Mouse (Mus musculus) urinary bladder, postnatal 36 days (tissue): ENCODE data around the gene B4galt4.
"Not testable (repeated sequence)": the region's sequence is repeated elsewhere in the genome, so short reads cannot be mapped to it uniquely, and the experiment has no call there.

ENCODE experiments used
- DNase-seq, 2 experiments: peaks; one replicate each; pipeline ENCODE4 v3.0.0; 2022; ENCODE audit warnings: low spot score in 2 of 2, mixed read lengths in 1 of 2

Gene B4galt4

DNA sequence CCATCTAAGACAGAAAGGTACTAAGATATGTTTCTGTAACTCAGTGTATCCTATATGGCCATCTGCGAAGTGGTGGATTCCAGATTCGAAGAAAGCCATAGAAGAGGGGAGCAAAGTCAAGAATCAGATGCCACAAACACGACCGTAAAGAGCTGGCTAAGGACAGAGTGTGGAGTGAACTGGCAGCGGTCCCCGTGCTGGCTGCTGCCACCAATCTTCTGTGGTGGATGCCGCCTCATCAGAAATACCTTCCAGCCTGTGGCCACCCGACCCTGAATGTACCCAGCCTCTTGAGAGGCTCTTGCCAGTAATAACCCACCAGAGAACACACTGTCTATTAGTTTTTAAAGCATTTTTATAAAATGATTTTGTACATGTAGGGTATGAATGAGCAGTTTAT lies 26.3 kb downstream of the B4galt4 start:
- no peak for DNase-seq

DNA sequence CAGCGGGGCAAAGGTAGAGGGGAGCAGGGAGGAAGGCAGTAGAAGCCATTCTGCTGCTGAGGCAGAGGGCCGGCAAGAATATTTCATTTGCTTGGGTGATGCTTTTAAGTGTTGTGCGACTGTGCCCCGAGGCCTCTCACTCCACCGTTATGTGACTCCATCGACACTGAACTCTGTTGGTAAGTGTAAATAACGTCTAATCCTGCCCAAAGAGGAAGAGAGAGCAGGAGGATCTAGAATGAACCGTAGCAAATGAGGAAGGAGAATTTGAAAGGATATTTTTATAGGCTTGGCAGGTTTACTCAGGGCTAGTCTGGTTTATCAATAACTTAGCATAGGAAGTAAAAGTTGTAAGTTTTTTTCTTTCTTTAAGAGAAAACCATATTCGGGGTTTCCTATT lies 27.5 kb downstream of the B4galt4 start:
- no peak for DNase-seq

DNA sequence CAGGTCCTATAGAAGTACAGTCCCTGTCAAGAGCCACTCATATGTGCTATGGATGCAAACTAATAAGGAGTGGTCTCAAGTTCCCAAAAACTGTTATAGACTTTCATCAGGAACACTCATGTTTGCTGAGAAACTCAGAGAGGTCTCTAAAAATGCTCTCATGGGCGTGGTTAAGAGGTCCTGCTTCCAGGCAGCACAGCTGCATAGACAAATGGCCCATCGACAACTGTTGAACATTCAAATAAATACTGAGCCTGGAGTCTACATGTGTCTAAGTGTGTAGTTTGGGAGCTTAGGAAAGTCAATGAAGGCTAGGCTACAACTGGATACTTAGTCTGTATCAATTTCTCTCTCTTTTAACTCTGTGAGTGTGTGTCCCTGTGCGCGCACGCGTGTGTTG lies 29.1 kb downstream of the B4galt4 start:
- no peak for DNase-seq

DNA sequence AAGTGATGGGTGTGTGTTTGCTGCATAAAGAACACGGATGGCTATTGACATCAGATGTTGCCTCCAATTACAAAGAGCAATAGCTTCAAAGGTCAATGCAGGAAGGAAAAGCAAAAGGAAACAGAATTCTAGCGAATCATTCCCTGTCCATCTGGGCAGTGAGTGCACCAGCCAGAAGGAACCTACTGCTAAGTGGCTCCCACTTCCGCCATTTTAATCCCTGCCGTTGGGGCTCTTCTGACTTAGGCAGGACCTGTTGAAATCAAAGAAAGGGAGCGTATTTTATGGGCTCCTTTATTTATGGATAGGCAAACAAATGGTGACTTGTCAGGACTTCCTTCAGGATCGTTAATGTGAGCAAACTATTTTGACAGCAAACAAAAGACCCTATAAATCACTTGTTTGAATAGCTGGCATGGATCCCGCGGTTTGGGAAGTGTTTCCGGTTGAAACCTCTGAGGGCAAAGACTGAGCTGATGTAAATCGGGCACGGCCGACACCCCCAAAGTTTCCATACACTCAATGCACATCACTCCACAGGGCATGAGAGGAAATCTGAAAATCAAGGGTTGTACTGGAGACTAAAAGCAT lies 30.9 kb downstream of the B4galt4 start:
- peak; percentile 47 to 48 for DNase-seq

DNA sequence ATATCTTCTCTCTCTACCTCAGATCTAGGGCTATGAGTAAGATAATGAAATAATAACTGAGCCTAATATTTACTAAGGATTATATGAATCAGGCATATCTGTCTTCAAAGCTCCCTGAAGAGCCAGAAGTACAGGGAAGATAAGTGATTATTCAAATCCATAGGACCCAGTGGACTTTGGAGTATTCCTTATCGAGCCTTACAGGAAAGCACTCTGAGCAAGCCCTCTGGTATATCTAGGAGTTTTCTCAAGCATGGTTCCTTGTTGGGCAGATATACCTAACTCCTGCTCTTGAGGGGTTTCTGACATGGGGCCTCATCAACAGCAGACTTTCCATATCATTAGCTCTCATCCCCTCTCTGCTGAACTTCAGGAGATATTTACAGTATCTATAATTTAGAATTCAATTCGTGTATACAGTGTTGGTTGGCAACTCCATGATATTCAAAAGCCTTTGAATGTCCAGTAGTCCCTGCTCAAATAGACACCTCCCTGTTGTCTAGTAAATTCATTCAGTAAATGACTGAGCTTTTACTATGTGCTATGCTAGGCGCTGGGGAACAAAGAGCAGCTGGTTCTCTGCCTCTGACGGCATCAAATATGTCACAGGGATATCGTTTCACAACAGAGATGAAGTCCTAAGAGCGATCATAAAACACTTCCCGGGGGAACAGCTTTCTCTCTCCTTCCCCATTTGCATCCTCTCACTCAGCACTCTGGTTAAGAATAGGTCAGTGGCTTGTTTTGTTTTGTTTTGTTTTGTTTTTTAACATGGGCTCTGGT lies 33.1 kb downstream of the B4galt4 start:
- DNase-seq, result no peak

DNA sequence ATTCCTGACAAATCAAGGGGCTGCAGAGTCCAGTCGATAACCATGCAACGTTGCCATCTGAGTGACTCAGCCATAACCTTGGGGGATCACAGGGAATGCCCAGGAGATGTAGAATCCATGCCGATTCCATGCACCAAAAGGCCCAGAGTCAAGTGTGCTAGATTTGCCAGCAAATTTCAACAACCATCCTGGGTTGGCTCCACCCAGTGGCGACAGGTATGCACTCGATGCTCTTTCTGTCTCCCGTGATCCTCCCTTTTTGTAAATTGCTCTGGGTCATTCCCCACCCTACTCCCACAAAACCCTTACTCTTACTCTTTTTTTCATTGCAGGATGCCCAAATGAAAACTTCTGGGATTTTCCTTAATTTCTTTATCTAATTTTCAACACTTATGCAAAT lies 34.3 kb downstream of the B4galt4 start:
- no peak for DNase-seq

DNA sequence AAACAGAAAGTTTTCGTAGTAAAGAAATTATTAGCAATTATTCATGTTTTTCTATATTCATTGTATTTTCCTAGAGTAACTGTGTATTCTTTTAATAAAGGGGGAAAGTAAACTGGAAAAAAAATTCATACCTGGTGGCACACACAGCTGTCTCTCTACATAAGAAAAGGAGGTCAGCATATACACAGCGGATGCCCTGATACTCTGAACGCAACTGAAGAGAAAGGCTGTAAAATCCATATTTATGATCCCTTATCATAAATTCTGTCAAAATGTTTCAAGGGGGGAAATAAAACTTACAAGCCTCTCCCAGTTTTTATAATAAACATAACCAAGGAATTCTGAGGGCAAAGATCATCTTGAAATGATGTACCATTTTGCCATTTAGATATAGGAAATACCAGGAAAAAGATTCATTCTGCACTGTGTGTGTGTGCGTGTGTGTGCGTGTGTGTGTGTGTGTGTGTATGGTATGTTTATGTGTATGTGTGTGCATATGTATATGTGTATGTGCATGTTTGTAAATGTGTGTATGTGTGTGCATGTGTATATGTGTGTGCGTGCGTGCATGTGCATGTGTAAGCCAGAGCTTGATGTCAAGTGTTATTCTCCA lies 39.0 kb downstream of the B4galt4 start:
- DNase-seq, result no peak

DNA sequence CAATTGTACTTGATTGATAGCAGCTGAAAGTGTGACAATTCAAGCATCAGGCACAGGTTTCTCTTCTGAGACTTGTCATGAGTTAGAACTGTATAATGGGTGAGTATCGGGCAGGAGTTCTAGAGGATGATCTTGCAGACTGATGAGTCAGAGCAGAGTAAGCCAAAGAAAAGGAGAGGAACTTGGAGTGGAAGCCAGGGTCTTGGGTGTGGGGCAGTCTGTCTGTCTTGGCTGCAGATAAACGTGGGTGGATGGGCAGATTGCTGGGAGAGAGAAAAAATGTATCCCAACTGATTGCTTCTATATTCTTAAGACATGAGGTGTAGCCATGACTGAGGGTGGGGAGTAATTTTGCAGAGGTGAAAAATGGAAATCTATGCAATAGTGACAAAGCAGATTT lies 39.9 kb downstream of the B4galt4 start:
- DNase-seq, result no peak

DNA sequence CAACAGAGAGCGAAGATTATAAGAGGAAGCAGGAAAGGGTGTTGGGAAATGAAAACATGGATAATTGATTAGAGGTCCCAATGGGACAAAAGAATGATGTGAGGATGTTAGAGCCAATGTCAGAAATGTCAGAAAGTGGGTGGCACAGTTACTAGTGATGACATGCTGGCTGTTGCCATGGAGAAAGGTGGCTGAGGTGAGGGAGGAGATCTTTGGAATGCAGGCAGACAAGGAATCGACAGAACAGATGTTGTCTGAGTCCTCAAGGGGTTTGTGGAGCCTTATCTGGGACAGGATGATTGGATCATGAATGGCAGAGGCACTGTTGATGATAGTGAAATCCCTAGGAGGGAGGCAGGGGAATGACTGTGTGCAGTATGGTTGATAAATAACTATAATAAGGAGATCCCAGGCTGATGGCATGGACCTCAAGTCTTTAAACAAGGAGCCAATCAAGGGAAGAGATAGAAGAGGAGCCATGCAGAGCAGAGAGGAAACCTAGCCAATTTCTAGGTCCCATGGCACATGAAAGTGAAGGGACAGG lies 40.5 kb downstream of the B4galt4 start:
- DNase-seq, result no peak

DNA sequence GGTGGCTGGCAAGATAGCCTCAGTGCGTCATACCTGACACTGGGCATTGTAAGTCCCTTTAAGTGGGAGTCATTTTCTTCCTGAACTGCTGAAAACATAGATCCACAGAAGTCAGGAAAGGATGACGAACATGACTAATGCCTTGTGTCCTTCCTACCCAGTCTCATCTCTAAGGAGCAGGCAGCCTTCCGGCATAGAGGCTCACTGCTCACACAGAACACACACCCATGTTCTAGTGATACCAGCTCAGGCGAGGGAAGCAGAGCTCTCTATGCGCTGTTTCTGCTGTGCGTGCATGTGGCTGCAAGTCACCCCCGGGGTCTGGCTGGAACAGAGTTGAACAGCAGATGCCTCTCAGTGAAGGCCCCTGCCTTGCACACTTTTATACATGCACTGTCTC lies 43.2 kb downstream of the B4galt4 start:
- DNase-seq, result no peak

DNA sequence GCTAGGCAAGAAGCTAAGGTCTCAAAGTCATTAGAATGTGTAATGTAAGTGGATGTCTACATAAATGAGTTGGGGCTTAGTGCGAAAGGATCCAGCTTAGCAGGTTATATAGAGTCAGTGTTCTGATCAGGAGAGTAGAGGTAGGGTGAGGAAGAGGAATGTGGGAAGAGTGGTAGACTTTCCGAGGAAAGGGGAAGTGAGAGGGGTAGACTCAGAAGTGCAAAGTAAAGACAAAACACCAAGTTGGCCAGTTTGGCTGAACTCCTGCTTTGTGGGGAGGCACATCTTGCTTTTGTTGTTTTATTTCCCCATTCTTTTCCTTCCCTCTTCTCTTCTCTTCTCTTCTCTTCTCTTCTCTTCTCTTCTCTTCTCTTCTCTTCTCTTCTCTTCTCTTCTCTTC lies 47.0 kb downstream of the B4galt4 start:
- DNase-seq, result no peak

DNA sequence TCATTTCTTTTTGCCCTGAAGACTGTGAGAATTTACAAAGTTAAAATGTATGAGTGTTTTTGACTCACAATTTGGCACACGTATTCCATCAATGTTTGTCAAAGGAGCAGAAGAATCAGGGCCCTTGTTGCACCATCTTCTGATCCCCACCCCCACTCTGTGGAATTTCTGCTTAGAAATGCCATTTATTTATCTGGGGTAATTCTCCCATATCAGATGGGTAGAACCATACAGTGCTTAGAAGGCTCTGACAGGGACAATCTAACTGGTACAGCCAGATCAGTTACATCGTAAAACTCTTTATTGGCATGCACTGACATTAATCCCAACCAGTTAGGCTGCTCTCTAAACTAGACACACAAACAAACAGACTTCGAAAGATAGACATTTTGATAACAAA lies 47.9 kb downstream of the B4galt4 start:
- peak in 1 of 2 experiments; percentile 29 for DNase-seq

DNA sequence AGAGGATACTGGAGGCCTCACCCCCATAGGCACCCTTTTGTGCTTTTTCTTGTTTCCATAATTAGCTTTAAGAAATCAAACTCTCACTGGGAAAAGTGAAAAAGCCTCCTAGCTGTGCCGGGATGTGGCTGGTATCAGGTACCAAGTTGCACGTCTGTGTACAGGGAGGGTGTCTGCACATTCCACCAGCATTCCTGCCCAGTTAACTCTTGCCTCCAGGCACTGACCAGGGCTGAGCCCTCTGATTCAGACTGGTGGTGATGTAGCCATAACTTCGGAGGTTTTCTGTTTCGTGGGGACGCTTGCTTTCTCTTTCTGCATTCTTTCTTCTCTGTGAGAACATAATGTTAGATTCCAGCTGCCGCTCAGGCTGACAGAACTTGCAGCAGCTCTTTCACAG lies 51.1 kb downstream of the B4galt4 start:
- no peak for DNase-seq

DNA sequence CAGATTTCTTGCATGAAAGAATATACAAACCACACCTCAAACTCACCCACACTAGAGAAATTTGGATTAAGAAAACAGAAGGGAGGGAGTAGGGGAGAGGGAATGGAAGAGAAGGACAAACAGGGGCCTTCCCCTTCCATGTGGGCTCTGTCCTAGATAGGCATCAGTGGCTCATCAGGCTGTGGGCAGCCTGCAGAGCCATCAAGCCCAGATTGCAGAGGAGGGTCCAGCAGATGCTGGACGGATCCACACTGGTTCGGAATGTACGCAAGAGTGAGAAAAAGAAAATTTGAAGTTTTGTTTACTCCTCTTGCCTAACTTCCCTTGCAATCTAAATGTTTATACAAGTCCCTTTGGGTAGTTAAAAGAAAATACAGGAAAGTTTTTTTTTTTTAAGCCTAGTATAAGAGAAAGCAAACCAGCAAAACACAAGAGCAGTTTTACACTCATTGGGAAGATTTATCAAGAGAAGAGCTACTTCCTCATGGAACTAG lies 56.9 kb downstream of the B4galt4 start:
- no peak for DNase-seq

DNA sequence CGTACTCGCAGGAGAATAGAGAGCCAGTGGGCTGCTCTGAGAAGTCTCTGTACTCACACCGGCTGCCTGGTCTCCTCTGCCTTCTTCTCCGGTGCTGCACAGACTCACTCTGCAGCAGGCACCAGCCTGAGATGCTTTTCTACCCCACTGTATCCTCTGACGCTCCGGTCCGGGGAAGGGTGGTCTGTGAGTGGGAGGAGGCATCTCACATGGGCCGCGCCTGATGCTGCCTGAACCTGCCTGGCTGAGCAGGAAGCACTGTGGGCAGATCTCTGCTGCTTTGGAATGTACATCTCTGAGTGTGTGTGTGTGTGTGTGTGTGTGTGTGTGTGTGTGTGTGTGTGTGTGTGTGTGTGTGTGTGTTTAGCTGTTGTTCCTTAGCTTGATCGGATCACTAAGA lies 58.0 kb downstream of the B4galt4 start, which contains the start of gene Upk1b:
Upk1b (minus strand) TSS at position 238 of the 400 bp plus-strand sequence.
- DNase-seq, result peak; percentile 61 to 80

DNA sequence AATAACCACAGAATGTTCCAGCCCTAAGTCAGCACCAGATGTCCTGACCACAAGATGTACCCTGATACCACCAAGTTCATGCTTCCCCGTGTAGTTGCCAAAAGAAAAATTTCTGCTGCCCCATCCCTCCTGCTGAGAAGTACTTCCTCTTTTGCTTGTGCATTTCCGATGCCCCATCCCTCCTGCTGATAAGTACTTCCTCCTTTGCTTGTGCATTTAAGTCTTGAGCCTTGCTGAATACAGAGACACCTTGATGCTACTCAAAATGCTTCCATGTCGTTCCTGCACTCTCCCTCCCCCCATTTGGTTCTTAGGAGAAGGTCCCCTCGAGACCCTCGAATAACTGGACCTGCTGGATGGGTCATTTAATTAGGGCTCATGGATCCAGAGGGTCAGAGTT lies 65.7 kb downstream of the B4galt4 start:
- DNase-seq, result not testable (repeated sequence)

DNA sequence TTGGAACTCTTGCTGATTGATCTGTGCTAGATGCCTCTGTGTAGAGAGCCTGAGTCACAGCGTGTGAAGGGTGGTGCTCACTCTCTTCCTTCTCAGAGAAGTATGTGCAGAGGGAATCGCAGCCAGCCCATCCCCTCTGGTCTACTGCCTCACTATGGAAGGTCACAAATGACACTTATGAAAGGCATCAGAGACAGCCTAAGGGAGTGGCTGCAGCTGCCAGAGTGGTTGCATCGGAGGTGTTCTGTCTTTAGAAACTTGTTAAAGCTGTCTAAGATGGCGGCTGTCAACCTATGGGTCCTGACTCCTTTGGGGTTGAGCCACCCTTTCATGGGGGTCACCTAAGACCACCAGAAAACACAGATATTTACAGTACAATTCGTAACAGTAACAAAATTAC lies 68.1 kb downstream of the B4galt4 start:
- peak in 1 of 2 experiments; percentile 27 for DNase-seq

DNA sequence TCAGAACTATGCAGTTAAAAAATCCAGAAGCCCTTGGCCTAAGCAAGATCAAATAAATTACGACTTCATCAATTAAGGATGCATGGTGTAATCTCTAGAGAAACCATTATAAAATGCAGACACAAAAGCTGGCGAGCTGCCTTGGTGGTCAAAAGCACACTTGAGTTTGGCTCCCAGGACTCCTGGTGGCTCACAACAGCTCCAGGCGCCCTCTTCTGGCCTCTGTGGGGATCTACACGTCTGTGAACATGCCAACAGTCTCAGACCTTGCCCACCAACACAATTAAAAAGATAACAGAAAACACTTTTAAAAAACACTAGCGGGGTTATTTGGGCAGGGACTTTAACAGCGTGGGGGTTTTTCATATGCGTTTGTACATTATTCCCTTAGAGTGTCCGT lies 70.5 kb downstream of the B4galt4 start:
- DNase-seq, result peak; percentile 65 to 81
